Mouse (Mus musculus): ENCODE measurements at regions not wholly inside any gene's neighbourhood (a gene's known extent, or its start where the extent isn't known, plus 50 kb on each side); places are given as distances from the start of the nearest gene placed in this dataset.

DNA sequence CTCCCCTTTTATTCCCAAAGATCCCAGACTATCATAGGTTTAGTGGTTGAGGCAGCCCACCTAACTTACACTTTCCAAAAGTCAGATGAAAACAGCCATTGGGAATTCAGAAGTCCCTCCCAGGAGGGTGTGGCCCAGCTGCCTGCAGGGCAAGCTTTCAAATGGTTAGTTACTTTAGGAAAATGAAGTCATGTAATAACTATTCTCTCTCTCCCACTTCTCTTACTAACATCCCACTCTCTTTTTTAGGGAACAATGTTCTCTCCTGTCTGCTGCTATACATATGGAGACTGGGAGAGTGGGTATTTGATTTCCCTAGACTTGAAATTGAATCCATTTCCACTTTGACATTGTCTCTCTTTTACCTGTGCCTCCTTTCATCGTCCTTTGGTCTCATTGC lies 55.0 kb downstream of the Zfp648 start:
- WGBS: 75% methylated on average over 1 of the region's 1 CpGs
- 0 out of 2 replicates have a peak, but pooled peaks cover 6% of the 10 kb centered on the region for H3K4me1 ChIP-seq (replicated peaks)
- no peaks in the 10 kb centered on the region for H3K27me3 ChIP-seq (ENCODE audit: insufficient read depth, poor library complexity, severe bottlenecking)
- H3K4me3 ChIP-seq: no peak overlapping the region
- no peak overlapping the region for H3K27ac ChIP-seq
- H3K9me3 ChIP-seq: no peaks in the 10 kb centered on the region
- no peaks in the 10 kb centered on the region for H3K36me3 ChIP-seq
- no peak for DNase-seq (ENCODE audit: low spot score)

DNA sequence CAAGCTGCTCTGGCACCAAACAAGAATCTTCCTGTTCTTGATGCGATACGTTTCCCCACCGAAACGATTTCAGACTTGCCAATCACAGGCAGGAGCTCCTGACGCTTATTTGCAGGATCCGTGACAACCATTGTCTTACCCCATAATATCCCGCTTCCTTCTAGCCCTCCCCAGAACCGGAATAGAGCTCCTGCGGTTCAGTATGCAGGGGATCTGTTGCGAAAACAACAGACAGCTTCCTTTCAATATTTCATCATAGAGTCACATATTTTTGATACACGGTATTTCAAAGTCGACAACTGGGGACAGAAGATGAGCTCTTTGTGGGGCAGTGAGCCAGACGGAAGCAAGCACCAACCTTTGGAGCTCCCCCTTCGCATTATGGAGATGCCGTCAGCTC lies 55.8 kb downstream of the Zfp648 start:
- 61% methylated on average over 15 of the region's 15 CpGs for WGBS
- Histone ChIP-seq H3K36me3 (no peaks in the 10 kb centered on the region), H3K4me3 (no peak overlapping the region), H3K27ac (no peak overlapping the region), H3K27me3 (ENCODE audit: insufficient read depth, poor library complexity, severe bottlenecking) (no peaks in the 10 kb centered on the region), H3K9me3 (no peaks in the 10 kb centered on the region), H3K4me1 (replicated peaks) (0 out of 2 replicates have a peak, but pooled peaks cover 6% of the 10 kb centered on the region)
- no peak for DNase-seq (ENCODE audit: low spot score)

DNA sequence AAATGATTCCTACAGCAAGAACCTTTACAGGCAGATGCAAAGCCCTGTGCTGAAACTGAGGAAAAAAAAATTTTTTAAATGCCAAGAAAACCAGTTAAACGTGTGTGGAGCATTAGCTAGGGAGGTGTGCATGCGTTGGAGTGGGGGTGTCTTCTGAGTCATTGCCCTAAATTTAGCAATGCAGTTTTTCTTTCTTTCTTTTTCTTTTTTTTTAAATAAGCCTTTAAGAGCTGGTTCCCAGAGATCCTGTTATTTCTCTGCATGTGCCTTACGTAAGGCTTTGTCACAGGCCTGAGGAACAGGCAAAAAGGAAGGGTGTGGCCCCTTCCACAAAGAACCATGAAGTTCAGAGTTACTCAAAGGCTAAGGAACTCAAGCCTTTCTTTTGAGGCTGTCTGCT lies 57.5 kb downstream of the Zfp648 start:
- 80% methylated on average over 3 of the region's 3 CpGs for WGBS
- 0 out of 2 replicates have a peak, but pooled peaks cover 6% of the 10 kb centered on the region for H3K4me1 ChIP-seq (replicated peaks)
- no peaks in the 10 kb centered on the region for H3K27me3 ChIP-seq (ENCODE audit: insufficient read depth, poor library complexity, severe bottlenecking)
- no peaks in the 10 kb centered on the region for H3K36me3 ChIP-seq
- H3K9me3 ChIP-seq: no peaks in the 10 kb centered on the region
- no peak for DNase-seq (ENCODE audit: low spot score)
- H3K4me3 ChIP-seq: no peak overlapping the region
- no peak overlapping the region for H3K27ac ChIP-seq

DNA sequence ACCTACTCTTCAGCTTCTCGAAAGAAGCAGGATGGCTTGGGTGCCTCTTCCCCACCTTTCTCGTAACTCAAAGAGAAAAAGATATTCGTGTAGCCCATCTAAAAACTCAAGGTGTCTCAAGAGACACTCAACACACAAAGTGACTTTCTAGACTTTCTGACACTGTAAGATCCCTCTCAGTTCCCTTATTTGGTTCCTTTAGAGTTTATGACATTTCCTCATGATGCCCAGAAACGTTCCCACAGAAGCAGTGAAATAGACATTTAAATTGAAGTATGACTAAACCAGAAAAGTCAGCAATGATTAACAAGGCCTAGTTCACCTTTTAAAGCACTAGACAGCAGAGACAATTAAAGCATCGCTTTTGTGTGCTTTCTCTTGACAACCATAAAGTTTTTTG lies 59.4 kb downstream of the Zfp648 start:
- Histone ChIP-seq H3K27ac (no peak overlapping the region), H3K27me3 (ENCODE audit: insufficient read depth, poor library complexity, severe bottlenecking) (no peaks in the 10 kb centered on the region), H3K4me1 (replicated peaks) (0 out of 2 replicates have a peak, but pooled peaks cover 6% of the 10 kb centered on the region), H3K36me3 (no peaks in the 10 kb centered on the region), H3K4me3 (no peak overlapping the region), H3K9me3 (no peaks in the 10 kb centered on the region)
- 86% methylated on average over 5 of the region's 5 CpGs for WGBS
- no peak for DNase-seq (ENCODE audit: low spot score)

DNA sequence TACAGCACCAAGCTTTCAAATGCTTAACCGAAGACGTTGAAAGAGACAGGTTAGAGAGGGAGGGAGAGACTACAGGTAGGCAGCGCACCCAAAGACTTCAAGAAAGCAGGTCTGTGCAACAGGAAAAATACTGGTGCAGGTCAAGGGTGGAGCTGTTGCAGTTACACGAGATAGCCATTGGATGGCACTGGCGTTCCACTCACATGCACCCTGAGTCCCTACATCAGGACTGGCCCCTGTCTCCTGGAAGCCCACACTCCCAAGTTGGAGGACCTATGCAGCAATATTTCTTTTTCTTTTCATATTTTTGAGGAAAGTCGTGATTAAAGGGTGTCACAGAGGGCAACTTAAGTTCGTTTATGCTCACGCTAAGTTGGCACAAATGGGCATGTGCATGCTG lies 80.5 kb downstream of the Zfp648 start:
- Histone ChIP-seq H3K4me1 (replicated peaks) (no peaks in the 10 kb centered on the region), H3K36me3 (no peaks in the 10 kb centered on the region), H3K27me3 (ENCODE audit: insufficient read depth, poor library complexity, severe bottlenecking) (no peaks in the 10 kb centered on the region), H3K4me3 (no peak overlapping the region), H3K9me3 (no peaks in the 10 kb centered on the region), H3K27ac (no peak overlapping the region)
- peak; percentile 65 for DNase-seq (ENCODE audit: low spot score)
- WGBS: 17% methylated on average over 8 of the region's 8 CpGs

DNA sequence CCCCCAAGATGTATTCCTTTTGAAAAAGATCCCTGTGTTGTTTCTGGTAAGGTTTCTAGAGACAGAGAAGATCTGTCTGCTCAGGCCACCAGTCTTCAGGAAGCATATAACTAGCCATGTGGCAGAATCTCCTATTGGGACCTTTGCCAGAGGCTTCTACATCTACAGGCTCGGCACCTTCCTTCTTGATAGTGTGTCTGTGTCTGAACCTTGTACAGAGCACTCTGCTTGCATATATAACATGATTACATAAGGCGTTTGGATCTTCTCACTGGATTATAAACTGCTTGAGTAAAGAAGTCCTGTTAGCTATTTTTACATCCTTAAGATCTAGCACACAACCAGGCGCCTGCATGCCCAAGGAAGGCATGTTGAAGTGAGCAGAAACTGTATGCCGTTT lies 85.1 kb downstream of the Zfp648 start:
- DNase-seq (ENCODE audit: low spot score): no peak
- 88% methylated on average over 4 of the region's 4 CpGs for WGBS
- H3K9me3 ChIP-seq: no peaks in the 10 kb centered on the region
- H3K27ac ChIP-seq: no peak overlapping the region
- H3K27me3 ChIP-seq (ENCODE audit: insufficient read depth, poor library complexity, severe bottlenecking): no peaks in the 10 kb centered on the region
- no peaks in the 10 kb centered on the region for H3K36me3 ChIP-seq
- no peak overlapping the region for H3K4me3 ChIP-seq
- H3K4me1 ChIP-seq (replicated peaks): no peaks in the 10 kb centered on the region

DNA sequence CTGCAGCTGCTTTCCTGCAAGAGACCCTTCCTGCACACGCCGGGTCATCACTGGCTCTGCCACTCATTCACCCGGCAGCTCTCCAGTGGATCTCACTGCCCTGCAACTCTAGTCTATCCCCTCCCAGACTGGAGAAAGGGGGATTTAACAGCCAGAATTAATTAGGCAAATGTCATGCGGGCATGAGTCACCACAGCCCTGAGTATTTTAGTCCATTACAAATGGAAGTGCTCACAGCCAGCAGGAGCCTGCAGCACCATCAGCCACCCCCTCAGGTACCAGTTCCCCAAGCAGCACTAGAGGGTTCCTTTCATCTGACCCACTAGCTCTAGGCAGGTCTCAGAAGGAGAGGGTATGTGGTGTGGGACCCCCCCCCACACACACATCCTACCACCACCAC lies 91.7 kb downstream of the Zfp648 start:
- Histone ChIP-seq H3K27ac (no peak overlapping the region), H3K9me3 (no peaks in the 10 kb centered on the region), H3K27me3 (ENCODE audit: insufficient read depth, poor library complexity, severe bottlenecking) (no peaks in the 10 kb centered on the region), H3K36me3 (no peaks in the 10 kb centered on the region), H3K4me1 (replicated peaks) (no peaks in the 10 kb centered on the region), H3K4me3 (no peak overlapping the region)
- WGBS: 64% methylated on average over 4 of the region's 4 CpGs
- DNase-seq (ENCODE audit: low spot score): no peak

DNA sequence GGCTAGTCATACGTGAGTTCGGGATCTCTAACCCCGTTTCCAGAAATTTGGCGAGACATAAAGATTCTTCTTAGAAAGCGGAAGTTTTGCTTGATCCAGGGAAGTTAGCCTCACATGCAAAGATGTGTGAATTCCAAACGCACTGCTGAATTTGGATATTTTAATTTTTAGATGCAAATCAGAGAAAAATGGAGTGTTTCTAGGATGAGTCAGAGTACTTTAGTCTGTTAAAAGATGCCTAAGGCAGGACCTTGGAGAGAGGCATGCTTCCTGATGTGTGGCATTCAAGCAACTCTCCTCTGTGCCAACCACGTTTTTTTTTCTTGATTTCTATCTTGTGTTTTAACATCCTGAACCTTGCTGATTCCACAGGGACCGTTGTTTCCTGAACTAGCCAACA lies 95.1 kb downstream of the Zfp648 start:
- Histone ChIP-seq H3K9me3 (no peaks in the 10 kb centered on the region), H3K27ac (no peak overlapping the region), H3K27me3 (ENCODE audit: insufficient read depth, poor library complexity, severe bottlenecking) (no peaks in the 10 kb centered on the region), H3K36me3 (no peaks in the 10 kb centered on the region), H3K4me3 (no peak overlapping the region), H3K4me1 (replicated peaks) (no peaks in the 10 kb centered on the region)
- DNase-seq (ENCODE audit: low spot score): no peak
- WGBS: 85% methylated on average over 8 of the region's 8 CpGs

DNA sequence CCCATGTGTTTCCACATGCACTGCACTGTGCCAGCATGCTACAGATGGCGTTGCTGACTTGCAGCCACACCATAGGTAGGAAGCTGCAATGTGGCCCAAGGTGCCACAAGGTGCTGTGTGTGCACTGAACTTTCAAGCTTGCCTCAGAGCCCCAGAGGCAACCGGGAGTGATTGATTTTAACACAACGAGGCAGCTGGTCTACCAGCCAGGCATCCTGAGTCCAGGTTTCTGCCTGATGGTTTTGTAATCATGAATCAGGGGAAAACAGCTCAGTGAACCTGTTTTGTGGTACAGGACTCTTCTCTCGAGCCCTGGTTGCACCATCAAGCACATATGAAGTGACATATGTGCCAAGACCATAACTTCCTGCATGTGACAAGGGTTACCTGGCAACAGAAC lies 98.9 kb downstream of the Zfp648 start:
- DNase-seq (ENCODE audit: low spot score): no peak
- Histone ChIP-seq H3K9me3 (no peaks in the 10 kb centered on the region), H3K4me3 (no peak overlapping the region), H3K36me3 (no peaks in the 10 kb centered on the region), H3K27ac (no peak overlapping the region), H3K27me3 (ENCODE audit: insufficient read depth, poor library complexity, severe bottlenecking) (no peaks in the 10 kb centered on the region), H3K4me1 (replicated peaks) (no peaks in the 10 kb centered on the region)
- 80% methylated on average over 4 of the region's 4 CpGs for WGBS

DNA sequence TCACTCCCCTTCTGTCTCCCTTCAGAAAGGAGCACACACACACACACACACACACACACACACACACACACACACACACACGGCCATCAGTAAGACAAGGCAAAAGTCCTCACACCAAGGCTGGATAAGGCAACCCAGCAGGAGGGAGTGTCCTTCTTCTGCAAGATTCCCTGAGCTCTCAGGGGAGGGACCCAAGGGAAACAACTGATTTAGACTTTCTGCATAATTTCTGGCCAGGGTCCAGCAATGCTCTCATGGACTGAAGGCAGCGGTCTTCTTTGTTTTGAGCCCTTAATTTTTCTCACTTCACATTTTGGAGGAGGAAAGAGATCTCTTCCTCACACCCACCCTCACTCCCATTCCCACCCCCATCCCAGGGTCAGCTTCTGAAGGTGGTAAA lies 108.7 kb downstream of the Zfp648 start:
- no peak for DNase-seq (ENCODE audit: low spot score)
- no peaks in the 10 kb centered on the region for H3K36me3 ChIP-seq
- no peak overlapping the region for H3K4me3 ChIP-seq
- no peaks in the 10 kb centered on the region for H3K27me3 ChIP-seq (ENCODE audit: insufficient read depth, poor library complexity, severe bottlenecking)
- H3K27ac ChIP-seq: no peak overlapping the region
- H3K4me1 ChIP-seq (replicated peaks): no peaks in the 10 kb centered on the region
- no peaks in the 10 kb centered on the region for H3K9me3 ChIP-seq
- 67% methylated on average over 2 of the region's 2 CpGs for WGBS
